1 mouse cellular context compared by ENCODE assay signal in the genomic region with DNA sequence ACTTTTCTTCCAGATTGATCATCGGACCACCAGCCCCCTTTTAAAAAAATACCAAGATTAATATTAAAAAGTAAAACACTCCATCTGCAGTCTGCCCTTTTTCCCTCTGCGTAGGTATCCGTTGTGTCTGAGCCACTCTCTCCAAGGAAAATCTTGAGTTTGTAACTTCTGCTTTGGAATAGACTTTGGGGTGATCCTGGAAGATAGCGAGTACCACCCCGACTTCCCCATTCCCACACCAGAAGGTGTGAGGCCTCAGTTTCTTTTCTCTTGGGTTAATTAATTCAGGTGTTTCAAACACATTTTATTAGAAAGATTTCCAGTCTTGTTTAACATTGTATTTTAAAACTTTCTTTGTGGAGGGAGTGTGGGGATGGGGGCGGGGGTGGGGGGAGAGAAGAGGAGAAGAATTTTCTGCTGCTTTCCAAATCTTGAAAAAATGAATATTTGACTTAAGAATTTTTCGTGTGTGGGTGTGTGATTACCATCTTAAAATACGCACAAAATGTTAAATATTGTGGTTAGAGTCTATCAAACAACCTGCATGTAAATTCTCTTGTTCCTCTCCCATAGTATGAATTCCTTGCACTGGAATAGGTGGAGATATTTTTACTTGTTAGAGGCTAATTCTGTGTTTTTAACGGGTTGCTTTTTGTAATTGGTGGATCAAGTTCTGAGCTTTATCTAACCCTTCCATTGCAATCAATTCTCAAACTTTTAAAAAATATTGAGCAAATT.
TF ChIP-seq lines count a peak whose summit lies in the region.

No protein-coding gene starts in this region.

TF ChIP-seq in MEL, 35 proteins besides CTCF, POLR2A, EP300 and RAD21:
- TF ChIP-seq SIN3A (IDR thresholded peaks at IDR 0.05; ENCODE audit: low read length) = peak; percentile 51
- no peak for TF ChIP-seq SMC3 (IDR thresholded peaks at IDR 0.05; ENCODE audit: low read depth, low read length)
- 0 out of 2 replicates have a peak, but pooled peaks have one; percentile 5 for TF ChIP-seq ETS1 (IDR thresholded peaks at IDR 0.05; ENCODE audit: low read depth, low read length)
- TF ChIP-seq BHLHE40 (IDR thresholded peaks at IDR 0.05; ENCODE audit: borderline replicate concordance, low read depth, low read length) = no peak
- 0 out of 2 replicates have a peak, but pooled peaks have one; percentile 9 for TF ChIP-seq TBP (IDR thresholded peaks at IDR 0.05; ENCODE audit: low read depth, low read length)
- no peak for TF ChIP-seq MAFK (IDR thresholded peaks at IDR 0.05; ENCODE audit: borderline replicate concordance, low read depth, low read length)
- no peak for TF ChIP-seq GABPA (IDR thresholded peaks at IDR 0.05; ENCODE audit: low read depth, low read length)
- no peak for TF ChIP-seq ZNF384 (IDR thresholded peaks at IDR 0.05; ENCODE audit: low read depth, low read length)
- TF ChIP-seq MXI1 (IDR thresholded peaks at IDR 0.05; ENCODE audit: low read depth, low read length) = 0 out of 2 replicates have a peak, but pooled peaks have one; percentile 45
- TF ChIP-seq KAT2A (conservative IDR thresholded peaks at IDR 0.05; ENCODE audit: low read depth, low read length) = no peak
- no peak for TF ChIP-seq ZMIZ1 (IDR thresholded peaks at IDR 0.05; ENCODE audit: low read depth, low read length)
- TF ChIP-seq CHD2 (IDR thresholded peaks at IDR 0.05; ENCODE audit: low read length) = no peak
- TF ChIP-seq TAL1 (IDR thresholded peaks at IDR 0.05; ENCODE audit: low read length) = no peak
- TF ChIP-seq ZKSCAN1 (IDR thresholded peaks at IDR 0.05; ENCODE audit: low read depth, low read length) = no peak
- TF ChIP-seq ZC3H11A (IDR thresholded peaks at IDR 0.05; ENCODE audit: low read depth, low read length) = no peak
- TF ChIP-seq HCFC1 (IDR thresholded peaks at IDR 0.05; ENCODE audit: low read depth, low read length) = no peak
- no peak for TF ChIP-seq MAX (IDR thresholded peaks at IDR 0.05; ENCODE audit: low read length)
- TF ChIP-seq NELFE (IDR thresholded peaks at IDR 0.05; ENCODE audit: low read depth, low read length) = no peak
- no peak for TF ChIP-seq E2F4 (IDR thresholded peaks at IDR 0.05; ENCODE audit: borderline replicate concordance, low read depth, low read length)
- peak; percentile 91 for TF ChIP-seq CHD1 (IDR thresholded peaks at IDR 0.05; ENCODE audit: low read depth, low read length)
- no peak for TF ChIP-seq POLR2AphosphoS5 (IDR thresholded peaks at IDR 0.05; ENCODE audit: borderline replicate concordance, low read depth, low read length)
- no peak for TF ChIP-seq UBTF (IDR thresholded peaks at IDR 0.05; ENCODE audit: borderline replicate concordance, insufficient read depth, low read depth, low read length)
- no peak for TF ChIP-seq MAZ (IDR thresholded peaks at IDR 0.05; ENCODE audit: low read depth, low read length)
- TF ChIP-seq RCOR1 (IDR thresholded peaks at IDR 0.05; ENCODE audit: low read depth, low read length) = peak; percentile 54; the same call in 1 of the 2 replicates
- no peak for TF ChIP-seq MYB (IDR thresholded peaks at IDR 0.05; ENCODE audit: low read depth, low read length)
- TF ChIP-seq USF2 (IDR thresholded peaks at IDR 0.05; ENCODE audit: borderline replicate concordance in 1 of 2, insufficient read depth in 1 of 2, low read depth in 1 of 2, low read length in 2 of 2) = no peak
- no peak for TF ChIP-seq ELF1 (IDR thresholded peaks at IDR 0.05; ENCODE audit: low read depth, low read length)
- TF ChIP-seq TCF12 (IDR thresholded peaks at IDR 0.05; ENCODE audit: low read depth, low read length) = no peak
- no peak for TF ChIP-seq JUND (IDR thresholded peaks at IDR 0.05; ENCODE audit: low read depth, low read length)
- TF ChIP-seq POLR2AphosphoS2 (IDR thresholded peaks at IDR 0.05; ENCODE audit: low read length) = no peak
- no peak for TF ChIP-seq USF1 (IDR thresholded peaks at IDR 0.05; ENCODE audit: low read depth, low read length)
- no peak for TF ChIP-seq MYC (IDR thresholded peaks at IDR 0.05; ENCODE audit: low read depth, low read length)
- peak; percentile 50; the same call in 1 of the 2 replicates for TF ChIP-seq GATA1 (IDR thresholded peaks at IDR 0.05; ENCODE audit: low read depth, low read length)
- no peak for TF ChIP-seq NRF1 (IDR thresholded peaks at IDR 0.05; ENCODE audit: insufficient read depth, low read depth, low read length, poor library complexity, severe bottlenecking)
- no peak for TF ChIP-seq MEF2A (IDR thresholded peaks at IDR 0.05; ENCODE audit: extremely low read depth, insufficient replicate concordance, low read depth, low read length, poor library complexity, severe bottlenecking)
